Mouse (Mus musculus) adrenal gland, postnatal 25 days (tissue): ENCODE measurements around the gene Ctbs. TPM values are rescaled to one million over a fixed set of nuclear protein-coding genes. Genes with fewer than 3 reads are reported as not detected.

ENCODE experiments used
- DNase-seq: peaks from one replicate; pipeline ENCODE4 v3.0.0; 2021; ENCODE audit warnings: mixed read lengths
- total RNA-seq: library from RNA; stranded (reverse); gene quantifications from 2 replicates; pipeline ENCODE4 v1.2.3, GENCODE M21; 2021

The Ctbs gene
- total RNA-seq, 1 experiment from 2014 or later = 16.2 TPM

DNA sequence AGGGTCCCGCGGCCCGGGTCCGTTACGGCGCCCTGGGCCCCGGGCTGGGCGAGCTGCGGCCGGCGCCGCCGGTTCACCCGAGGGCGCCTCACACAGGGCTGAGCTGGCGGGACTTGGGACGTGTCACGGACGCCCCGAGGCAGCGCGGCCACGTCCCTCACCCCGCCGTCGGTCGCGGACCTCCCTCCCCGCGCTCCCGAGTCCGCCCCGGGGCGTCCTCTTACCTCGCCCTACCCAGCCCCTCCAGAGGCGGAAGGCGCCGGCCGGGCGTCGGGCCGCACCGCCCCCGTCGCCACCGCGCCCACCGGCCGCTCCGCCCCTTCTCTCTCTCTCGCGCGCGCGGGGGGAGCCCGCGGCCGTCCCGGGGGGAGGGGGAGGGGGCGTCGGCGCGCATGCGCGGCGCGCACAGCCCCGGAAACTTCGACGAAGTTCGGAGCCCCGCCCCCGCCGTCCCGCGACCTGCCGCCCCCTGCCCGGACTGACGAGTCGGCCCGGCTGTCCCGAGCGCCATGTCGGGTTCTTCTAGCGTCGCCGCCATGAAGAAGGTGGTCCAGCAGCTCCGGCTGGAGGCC is 49.9 kb downstream of the Ctbs start, which contains the start of the genes Spata1 and Gng5:
Gene Spata1, minus strand, starts transcription at position 323 of the 572 bp plus-strand sequence.
Gene Gng5, plus strand, starts transcription at position 377 of the 572 bp plus-strand sequence.
- peak; percentile 91 for DNase-seq

DNA sequence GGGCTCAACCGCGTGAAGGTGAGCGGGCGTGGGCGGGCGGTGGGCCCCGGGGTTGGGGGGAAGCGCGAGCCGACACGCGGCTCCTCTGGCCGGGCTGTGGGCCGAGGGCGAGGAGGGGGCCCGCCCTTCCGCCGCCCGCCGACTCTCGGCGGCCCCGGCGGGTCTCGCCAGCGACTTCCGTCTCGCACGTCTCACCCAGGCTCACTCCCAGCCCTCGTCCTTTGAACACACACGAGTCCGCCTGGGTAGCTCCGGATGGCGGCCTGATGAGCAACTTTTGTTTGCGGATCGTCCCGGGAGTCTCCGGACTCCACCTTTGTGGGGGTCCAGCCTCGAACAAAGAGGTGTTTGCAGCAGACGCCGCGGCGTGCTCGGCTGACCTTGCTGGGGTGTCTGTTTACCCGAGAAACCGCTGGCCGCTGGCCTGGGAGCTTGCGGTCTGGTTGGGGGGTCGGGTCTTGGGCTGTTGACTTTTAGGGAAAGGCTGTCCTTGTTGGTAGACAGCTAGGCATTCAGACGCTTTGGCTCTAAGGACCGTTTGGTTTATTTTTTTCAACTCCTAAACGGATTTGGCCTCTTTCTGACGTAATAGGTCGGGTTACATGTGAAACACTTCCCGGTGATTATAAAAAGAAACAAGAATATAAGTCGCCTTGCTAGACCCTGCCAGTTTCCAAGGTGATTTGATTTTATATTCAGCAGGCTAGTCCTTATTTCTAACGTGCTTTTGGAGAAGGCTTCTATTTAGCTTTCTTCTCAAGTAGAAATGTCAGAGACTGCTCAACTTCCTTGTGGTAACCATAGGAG is 50.6 kb downstream of the Ctbs start:
- DNase-seq = peak; percentile 42

DNA sequence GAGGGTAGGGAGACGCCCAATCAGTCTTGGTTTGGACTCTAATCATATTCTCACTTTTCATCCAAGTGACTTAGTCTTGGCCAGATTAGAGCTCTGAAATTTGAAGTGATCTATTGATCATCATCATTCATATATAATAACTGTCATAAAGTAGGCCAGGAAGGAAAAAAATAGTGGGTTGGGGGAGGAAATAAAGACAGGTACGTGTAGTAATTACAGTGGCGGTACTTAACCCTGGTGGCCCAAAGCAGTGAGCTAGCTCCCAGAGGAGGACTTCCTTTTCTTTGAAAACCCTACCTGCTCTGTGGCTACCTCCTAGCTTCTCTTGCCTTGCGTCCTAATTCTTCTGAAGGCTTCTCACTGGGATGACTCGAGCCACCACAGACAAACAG is 51.2 kb downstream of the Ctbs start:
- no peak for DNase-seq

DNA sequence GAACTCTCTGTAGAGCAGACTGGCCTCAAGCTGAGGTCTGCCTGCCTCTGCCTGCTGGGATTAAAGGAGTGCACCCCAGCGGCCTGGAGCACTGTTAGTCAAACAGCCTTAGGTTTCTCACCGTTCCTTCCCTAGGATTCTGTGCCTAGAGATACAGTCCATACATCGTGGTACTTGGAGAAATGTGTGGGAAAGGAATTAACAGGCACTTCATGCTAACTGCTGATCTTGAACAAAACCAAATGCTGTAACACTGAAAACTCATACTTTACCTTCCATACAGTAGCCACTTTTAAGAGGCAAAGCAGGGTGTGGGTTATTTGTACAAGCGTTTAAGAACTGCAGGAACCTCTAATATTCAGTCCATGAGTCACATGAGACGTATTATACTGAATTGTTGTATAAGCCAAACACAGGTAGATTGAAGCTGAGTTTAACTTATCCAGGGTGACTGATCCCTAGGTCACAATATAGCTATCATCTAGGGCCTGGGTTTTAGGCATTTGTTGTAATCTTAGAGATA is 52.1 kb downstream of the Ctbs start:
- no peak for DNase-seq

DNA sequence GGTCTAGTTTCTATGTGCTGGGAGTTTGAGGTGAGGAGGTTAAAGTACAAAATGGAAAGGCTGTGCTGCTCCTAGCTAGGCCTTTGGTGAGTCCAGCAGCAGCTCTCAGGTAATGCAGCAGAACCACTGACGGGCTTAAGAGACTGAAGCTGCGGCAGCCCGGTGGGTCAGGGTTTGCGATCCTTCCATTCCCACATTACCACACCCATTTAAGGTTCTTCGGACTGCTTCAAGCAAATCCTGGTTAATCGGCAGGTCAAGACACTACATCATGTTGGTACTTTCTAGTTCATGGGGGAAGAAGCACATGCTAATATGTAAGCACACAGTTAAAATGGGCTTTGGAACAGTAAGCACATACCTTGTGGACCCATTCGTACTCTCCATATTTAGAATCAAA is 57.1 kb downstream of the Ctbs start:
- DNase-seq = no peak

Other genes with a start within 250 kb of the Ctbs start
- 0.38 and 0.39 TPM in 2 replicates for gene Lpar3, start 228.8 kb upstream of the Ctbs start, total RNA-seq
- gene Ssx2ip, start 45.2 kb upstream of the Ctbs start, total RNA-seq = 7.5 and 11.6 TPM in 2 replicates
- 3.9 and 6.2 TPM in 2 replicates for gene Spata1, start 50.0 kb downstream of the Ctbs start, total RNA-seq
- gene Gng5, start 50.0 kb downstream of the Ctbs start, total RNA-seq = 261 and 291 TPM in 2 replicates
- 36.3 and 42.2 TPM in 2 replicates for gene Rpf1, start 71.6 kb downstream of the Ctbs start, total RNA-seq
- 13.0 TPM in 1 of 2 replicates, not detected in the other for gene Uox, start 120.6 kb downstream of the Ctbs start, total RNA-seq
- gene Dnase2b, start 165.8 kb downstream of the Ctbs start, total RNA-seq = 0.33 TPM in 1 of 2 replicates, not detected in the other
- gene 4930503B20Rik, start 201.5 kb downstream of the Ctbs start, total RNA-seq = 0.33 TPM in 1 of 2 replicates, not detected in the other
- gene Samd13, start 235.8 kb downstream of the Ctbs start, total RNA-seq = 0.82 TPM in 1 of 2 replicates, not detected in the other